Comparison of ENCODE assay signal across 10 mouse cellular contexts in the genomic region with DNA sequence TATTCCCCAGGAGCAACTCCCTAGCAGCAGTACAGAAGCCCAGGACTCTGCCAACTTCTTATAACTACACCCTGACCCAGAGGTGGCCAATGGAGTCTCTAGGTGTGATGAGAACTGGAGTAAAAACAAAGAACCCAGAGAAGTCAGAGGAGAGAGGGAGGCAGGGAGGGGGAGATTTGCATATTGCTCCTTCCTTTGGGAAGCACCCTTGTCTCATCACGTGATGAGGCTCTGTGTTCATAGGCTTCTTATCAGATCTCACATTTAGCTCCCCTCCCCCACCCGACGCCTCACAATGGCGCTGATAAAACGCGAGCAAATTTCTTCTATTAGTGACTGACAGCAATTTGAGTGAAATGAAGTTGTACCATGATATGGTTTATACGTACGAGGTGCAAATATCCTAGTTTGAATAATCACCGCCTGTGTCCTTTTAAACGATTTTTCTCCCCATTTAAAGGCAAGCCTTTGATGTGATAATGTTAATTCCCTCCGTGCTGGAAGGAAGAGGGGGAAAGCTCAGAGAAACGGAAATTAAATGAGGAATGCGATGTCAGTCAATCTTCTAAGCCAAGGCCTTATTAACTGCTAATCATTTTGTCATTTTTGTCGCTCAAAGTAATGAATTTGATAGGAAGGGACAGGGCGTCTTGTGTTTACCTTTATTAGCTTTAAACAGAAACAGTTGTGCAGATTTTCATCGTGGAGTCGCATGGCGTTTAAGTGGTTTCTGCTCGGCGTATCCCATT.
DNase-seq lines count a peak whose midpoint lies in the region; ATAC-seq and TF ChIP-seq lines count a peak whose summit lies in the region.
"Had no signal": no experiment of that assay in that cellular context is flagged by ENCODE, and none has a peak within 500 bp of the region (broad histone marks: within the 10 kb centered on the region; RNA-seq: fewer than 3 reads in every experiment).

No protein-coding gene starts in this region.

- no peak for TF ChIP-seq CTCF in hindbrain, postnatal 0 days (IDR thresholded peaks at IDR 0.05; ENCODE audit: low read depth)

- no peak for DNase-seq in kidney, postnatal 10 days
- DNase-seq in hindbrain, postnatal 0 days (ENCODE audit: low spot score): peak; percentile 23
- DNase-seq in right cerebral cortex, postnatal 36 days (ENCODE audit: low spot score in 2 of 2): no peak
- no peak for DNase-seq in layer of hippocampus, adult 11-12 months (ENCODE audit: low spot score)
- DNase-seq: adrenal gland, adult 8-10 months; cerebellum, adult 11-12 months had no signal

- peaks cover 10% of the 10 kb centered on the region; the same call in 1 of the 2 replicates for H3K27me3 ChIP-seq in kidney, embryonic 15.5 days
- no peaks in the 10 kb centered on the region for H3K27me3 ChIP-seq in forebrain, embryonic 12.5 days
- H3K27me3 ChIP-seq in hindbrain, postnatal 0 days (ENCODE audit: insufficient read depth, low read length): no peaks in the 10 kb centered on the region
- H3K27me3 ChIP-seq in neural tube, embryonic 14.5 days (ENCODE audit: control insufficient read depth, insufficient read depth, low read length): no peaks in the 10 kb centered on the region

- 0 out of 2 replicates have a peak overlapping the region, but pooled peaks have one; percentile 12 for H3K4me2 ChIP-seq in kidney, embryonic 15.5 days
- H3K4me2 ChIP-seq in forebrain, embryonic 12.5 days: peak overlapping the region; percentile 37
- H3K4me2 ChIP-seq in hindbrain, postnatal 0 days (ENCODE audit: low read depth, low read length): peak overlapping the region; percentile 21; the same call in 1 of the 2 replicates
- H3K4me2 ChIP-seq in neural tube, embryonic 14.5 days (ENCODE audit: low read depth, low read length): peak overlapping the region; percentile 23

- 35% methylated on average over 20 of the region's 20 CpGs for WGBS in kidney, embryonic 15.5 days
- 12% methylated on average over 20 of the region's 20 CpGs for WGBS in forebrain, embryonic 12.5 days
- whole genome bisulfite sequencing in hindbrain, postnatal 0 days: 27% methylated on average over 20 of the region's 20 CpGs
- 29% methylated on average over 20 of the region's 20 CpGs for WGBS in neural tube, embryonic 14.5 days

- no peak overlapping the region for H3K9ac ChIP-seq in kidney, embryonic 15.5 days
- H3K9ac ChIP-seq in forebrain, embryonic 12.5 days: no peak overlapping the region
- no peak overlapping the region for H3K9ac ChIP-seq in hindbrain, postnatal 0 days (replicated peaks; ENCODE audit: low read length)
- H3K9ac ChIP-seq in neural tube, embryonic 14.5 days (replicated peaks; ENCODE audit: low read depth, low read length): no peak overlapping the region

- no peak for ATAC-seq in kidney, embryonic 15.5 days (replicated peaks; ENCODE audit: low FRiP score)
- ATAC-seq in forebrain, embryonic 12.5 days (ENCODE audit: low FRiP score): peak; percentile 83
- ATAC-seq in hindbrain, postnatal 0 days: no peak
- ATAC-seq in neural tube, embryonic 14.5 days (ENCODE audit: low read depth): peak; percentile 51; the same call in 1 of the 2 replicates
- no peak for ATAC-seq in erythroid progenitor cell, adult 5-6 weeks (replicated peaks; ENCODE audit: low FRiP score, poor library complexity, severe bottlenecking)

- no peak overlapping the region for H3K27ac ChIP-seq in kidney, embryonic 15.5 days
- no peak overlapping the region for H3K27ac ChIP-seq in forebrain, embryonic 12.5 days
- no peak overlapping the region for H3K27ac ChIP-seq in hindbrain, postnatal 0 days
- H3K27ac ChIP-seq in neural tube, embryonic 14.5 days (ENCODE audit: low read depth, low read length): no peak overlapping the region

- H3K36me3 ChIP-seq in kidney, embryonic 15.5 days: no peaks in the 10 kb centered on the region
- H3K36me3 ChIP-seq in forebrain, embryonic 12.5 days (replicated peaks): no peaks in the 10 kb centered on the region
- no peaks in the 10 kb centered on the region for H3K36me3 ChIP-seq in hindbrain, postnatal 0 days (ENCODE audit: insufficient read depth, low read length)
- no peaks in the 10 kb centered on the region for H3K36me3 ChIP-seq in neural tube, embryonic 14.5 days (ENCODE audit: control insufficient read depth, insufficient read depth, low read length)

- H3K9me3 ChIP-seq in kidney, embryonic 15.5 days (replicated peaks): no peaks in the 10 kb centered on the region
- H3K9me3 ChIP-seq in forebrain, embryonic 12.5 days: no peaks in the 10 kb centered on the region
- H3K9me3 ChIP-seq in hindbrain, postnatal 0 days (ENCODE audit: low read length): no peaks in the 10 kb centered on the region
- H3K9me3 ChIP-seq in neural tube, embryonic 14.5 days (ENCODE audit: control insufficient read depth, low read length): no peaks in the 10 kb centered on the region

- H3K4me3 ChIP-seq in kidney, embryonic 15.5 days (replicated peaks): no peak overlapping the region
- 0 out of 2 replicates have a peak overlapping the region, but pooled peaks have one; percentile 7 for H3K4me3 ChIP-seq in forebrain, embryonic 12.5 days (replicated peaks)
- no peak overlapping the region for H3K4me3 ChIP-seq in hindbrain, postnatal 0 days (ENCODE audit: low read length)
- H3K4me3 ChIP-seq in neural tube, embryonic 14.5 days (ENCODE audit: low read depth, low read length): no peak overlapping the region

- H3K4me1 ChIP-seq in kidney, embryonic 15.5 days: peaks cover 12% of the 10 kb centered on the region
- H3K4me1 ChIP-seq in forebrain, embryonic 12.5 days: peaks cover 14% of the 10 kb centered on the region
- no peaks in the 10 kb centered on the region for H3K4me1 ChIP-seq in hindbrain, postnatal 0 days (ENCODE audit: insufficient read depth, low read length)
- H3K4me1 ChIP-seq in neural tube, embryonic 14.5 days (ENCODE audit: control insufficient read depth, insufficient read depth, low read length): no peaks in the 10 kb centered on the region

Comparison
In these comparisons a context has a peak if more than half of its experiments do, and no peak if none do; other contexts are left out.
1. ATAC-seq: peak in forebrain, embryonic 12.5 days (single experiment) and neural tube, embryonic 14.5 days (single experiment); none in kidney, embryonic 15.5 days (single experiment), hindbrain, postnatal 0 days (single experiment) and erythroid progenitor cell, adult 5-6 weeks (single experiment).
2. Peak in every context shown above with its lines, with median percentiles within 50 percentile points of each other: H3K4me2 ChIP-seq.